Mouse (Mus musculus) midbrain, embryonic 16.5 days (tissue): ENCODE measurements around the gene Jund. TPM values are rescaled to one million over a fixed set of nuclear protein-coding genes. Genes with fewer than 3 reads are reported as not detected.

Experiments used
- ATAC-seq: fragments of 200-750 bp; cut with Nextera tagmentation; 2 replicates; pipeline ENCODE4 v1.8.0; 2017; ENCODE audit warnings: moderate TSS enrichment
- H3K27ac ChIP-seq: fragments of 300-500 bp; sonication (generic); 2 replicates; pipeline ENCODE4 v1.5.1; 2014; ENCODE audit warnings: mild to moderate bottlenecking, low read length, mixed read lengths
- H3K27me3 ChIP-seq: fragments of 300-500 bp; sonication (generic); 2 replicates; pipeline ENCODE4 v1.6.1; 2014; ENCODE audit warnings: low read depth, low read length, mixed read lengths; ENCODE audit not compliant: control insufficient read depth, insufficient read depth
- H3K36me3 ChIP-seq: fragments of 300-500 bp; sonication (generic); 2 replicates; pipeline ENCODE4 v1.6.1; 2014; ENCODE audit warnings: mild to moderate bottlenecking, low read length, moderate library complexity, mixed read lengths; ENCODE audit not compliant: control insufficient read depth, insufficient read depth
- H3K4me1 ChIP-seq: fragments of 300-500 bp; sonication (generic); 2 replicates; pipeline ENCODE4 v1.6.1; 2014; ENCODE audit warnings: mild to moderate bottlenecking, low read length, mixed read lengths; ENCODE audit not compliant: control insufficient read depth, insufficient read depth
- H3K4me2 ChIP-seq: fragments of 300-500 bp; sonication (generic); 2 replicates; pipeline ENCODE4 v1.6.1; 2014; ENCODE audit warnings: mild to moderate bottlenecking, low read length, mixed read lengths
- H3K4me3 ChIP-seq: fragments of 300-500 bp; sonication (generic); 2 replicates; pipeline ENCODE4 v1.5.1; 2014; ENCODE audit warnings: low read depth, mild to moderate bottlenecking, low read length, moderate library complexity, mixed read lengths
- H3K9ac ChIP-seq: fragments of 300-500 bp; sonication (generic); 2 replicates; pipeline ENCODE4 v1.6.1; 2014; ENCODE audit warnings: low read depth, low read length, mixed read lengths
- H3K9me3 ChIP-seq: fragments of 300-500 bp; sonication (generic); replicated peaks from 2 replicates; pipeline ENCODE4 v1.6.1; 2014; ENCODE audit warnings: mild to moderate bottlenecking, low read length, mixed read lengths; ENCODE audit not compliant: control insufficient read depth, poor library complexity, severe bottlenecking
- WGBS: fragments of 180-500 bp; shearing (Covaris S2); extraction: QIAGEN DNeasy Blood & Tissue Kit; methylation state at CpG from one replicate; pipeline ENCODE4 v1.1.7; 2014; 5-methylcytosine and 5-hydroxymethylcytosine counted together
- polyA plus RNA-seq: library from polyadenylated mRNA; unstranded; fragments of >200 nt; fragmentation: Nextera tagmentation; extraction: Ambion mirVana; gene quantifications from 2 replicates; pipeline ENCODE4 v1.2.1, GENCODE M21; 2015

Jund gene
- polyA plus RNA-seq, 1 experiment from 2014 or later, result 67.9 TPM

GRCm38 (mm10) chr8:70742176-70742575 lies 43.4 kb downstream of the Jund start:
- ATAC-seq, result no peak
- Histone ChIP-seq H3K9me3 (no peaks in the 10 kb centered on the region), H3K27me3 (peaks cover 40% of the 10 kb centered on the region), H3K36me3 (no peaks in the 10 kb centered on the region), H3K9ac (no peak overlapping the region), H3K27ac (no peak overlapping the region), H3K4me1 (peaks cover 13% of the 10 kb centered on the region), H3K4me2 (no peak overlapping the region), H3K4me3 (no peak overlapping the region)
- 76% methylated on average over 11 of the region's 11 CpGs for WGBS

- 3% methylated on average over 38 of the region's 38 CpGs for WGBS
- peaks cover 46% of the 10 kb centered on the region for H3K27me3 ChIP-seq
- peak overlapping the region; percentile 38; the same call in 1 of the 2 replicates for H3K9ac ChIP-seq
- no peak for ATAC-seq
- peak overlapping the region; percentile 66 for H3K4me2 ChIP-seq
- no peaks in the 10 kb centered on the region for H3K36me3 ChIP-seq
- H3K27ac ChIP-seq, result no peak overlapping the region
- H3K4me1 ChIP-seq, result peaks cover 13% of the 10 kb centered on the region
- no peaks in the 10 kb centered on the region for H3K9me3 ChIP-seq
- peak overlapping the region; percentile 21 for H3K4me3 ChIP-seq
Measured at GRCm38 (mm10) chr8:70742981-70743655, 44.4 kb downstream of the Jund start.

DNA sequence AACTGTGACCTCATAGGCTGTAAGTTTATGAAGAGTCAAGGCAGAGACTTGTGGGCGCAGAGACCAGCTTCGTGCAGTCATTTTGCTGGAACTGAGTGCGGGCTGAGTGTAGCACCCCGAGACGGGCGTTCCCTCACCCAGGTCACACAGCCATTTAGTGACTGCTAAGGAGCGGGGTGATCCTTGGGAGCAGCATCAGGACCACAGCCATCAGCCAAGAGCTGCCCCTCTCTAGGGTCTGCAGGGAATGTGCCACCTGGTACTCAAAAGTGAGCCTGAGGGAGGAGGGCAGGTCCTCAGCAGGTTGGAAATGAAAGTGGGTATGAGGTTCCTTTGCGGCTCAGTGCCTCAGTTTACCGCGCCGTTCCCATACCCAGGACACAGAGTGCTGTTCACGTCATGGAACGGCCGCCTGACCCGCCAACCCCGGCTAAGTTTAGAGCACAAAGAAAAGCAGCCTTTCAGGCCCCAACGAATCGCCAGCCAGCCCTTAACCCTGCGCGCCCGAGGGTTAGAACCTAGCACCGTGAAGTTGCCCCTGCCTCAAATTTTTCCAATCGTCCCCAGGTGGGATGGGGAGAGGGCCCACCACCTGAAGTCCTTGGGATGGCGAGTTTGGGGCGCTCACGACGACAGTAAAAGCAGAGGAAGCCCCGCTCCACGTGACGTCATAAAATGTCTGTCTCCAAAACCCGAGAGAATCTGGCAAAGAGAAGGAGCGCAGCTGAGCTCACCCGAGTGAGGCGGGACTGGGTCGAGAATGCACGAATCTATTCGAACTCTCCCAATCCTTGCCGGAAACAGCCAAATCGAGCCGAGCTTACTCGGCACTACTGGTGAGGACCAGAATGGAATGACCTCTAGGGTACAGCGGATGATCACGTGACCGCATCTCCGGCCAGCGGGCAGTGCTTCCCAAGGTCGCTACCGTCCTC lies 45.2 kb downstream of the Jund start:
- Histone ChIP-seq H3K9ac (peak overlapping the region; percentile 53), H3K4me3 (peak overlapping the region; percentile 36), H3K4me1 (peaks cover 13% of the 10 kb centered on the region), H3K36me3 (no peaks in the 10 kb centered on the region), H3K27me3 (peaks cover 49% of the 10 kb centered on the region), H3K9me3 (no peaks in the 10 kb centered on the region), H3K27ac (no peak overlapping the region), H3K4me2 (peak overlapping the region; percentile 66)
- ATAC-seq, result 0 out of 2 replicates have a peak, but pooled peaks have one; percentile 19
- WGBS, result 4% methylated on average over 48 of the region's 48 CpGs

DNA sequence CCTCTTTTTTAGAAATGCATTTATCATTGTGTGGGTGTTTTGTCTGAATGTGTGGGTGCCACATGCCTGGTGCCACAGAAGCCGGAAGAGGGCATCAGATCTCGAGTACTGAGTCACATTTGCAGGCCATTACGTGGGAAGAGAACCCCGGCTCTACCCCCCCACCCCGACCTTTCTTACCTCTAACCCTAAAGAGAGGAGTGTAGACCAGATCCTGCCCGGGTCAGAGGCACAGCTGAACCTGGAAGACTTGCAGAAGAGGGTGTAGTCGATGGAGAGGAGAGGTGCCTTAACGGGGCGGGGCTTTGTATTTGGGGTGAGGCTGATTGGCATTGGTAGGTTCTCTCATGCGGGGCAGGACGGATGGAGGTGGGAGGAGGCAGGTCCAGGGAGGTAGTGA lies 46.1 kb downstream of the Jund start:
- Histone ChIP-seq H3K27me3 (peaks cover 49% of the 10 kb centered on the region), H3K4me2 (no peak overlapping the region), H3K9ac (no peak overlapping the region), H3K4me3 (no peak overlapping the region), H3K9me3 (no peaks in the 10 kb centered on the region), H3K27ac (no peak overlapping the region), H3K36me3 (no peaks in the 10 kb centered on the region), H3K4me1 (peaks cover 13% of the 10 kb centered on the region)
- WGBS, result 59% methylated on average over 11 of the region's 11 CpGs
- ATAC-seq, result no peak

DNA sequence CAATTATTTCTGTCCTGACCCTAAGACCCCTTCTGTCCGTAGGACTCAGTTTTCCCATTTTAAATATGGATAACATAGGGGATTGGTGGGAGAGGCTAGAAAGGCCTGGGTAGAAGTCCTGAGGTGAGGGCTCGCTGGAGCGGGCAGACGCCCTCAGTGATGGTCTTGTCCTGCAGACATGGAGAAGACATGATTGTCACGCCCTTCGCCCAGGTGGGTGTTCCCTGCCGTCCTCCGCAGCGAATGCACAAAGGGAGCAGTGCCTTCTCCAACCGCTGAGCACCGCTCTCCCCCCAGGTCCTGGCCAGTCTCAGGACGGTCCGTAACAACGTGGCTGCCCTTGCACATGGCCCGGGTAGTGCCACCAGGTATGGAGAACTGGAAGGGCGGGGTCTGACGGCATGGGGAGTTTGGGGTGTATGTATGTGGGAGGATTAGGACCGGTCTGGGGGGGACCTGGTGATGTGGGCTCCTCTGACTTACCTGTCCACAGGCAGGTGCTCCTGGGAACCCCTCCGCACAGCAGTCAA lies 47.0 kb downstream of the Jund start:
- no peak overlapping the region for H3K4me2 ChIP-seq
- no peaks in the 10 kb centered on the region for H3K9me3 ChIP-seq
- no peak overlapping the region for H3K9ac ChIP-seq
- no peaks in the 10 kb centered on the region for H3K36me3 ChIP-seq
- no peak for ATAC-seq
- 56% methylated on average over 19 of the region's 19 CpGs for WGBS
- H3K4me1 ChIP-seq, result peaks cover 13% of the 10 kb centered on the region
- peaks cover 47% of the 10 kb centered on the region for H3K27me3 ChIP-seq
- no peak overlapping the region for H3K4me3 ChIP-seq
- H3K27ac ChIP-seq, result no peak overlapping the region

DNA sequence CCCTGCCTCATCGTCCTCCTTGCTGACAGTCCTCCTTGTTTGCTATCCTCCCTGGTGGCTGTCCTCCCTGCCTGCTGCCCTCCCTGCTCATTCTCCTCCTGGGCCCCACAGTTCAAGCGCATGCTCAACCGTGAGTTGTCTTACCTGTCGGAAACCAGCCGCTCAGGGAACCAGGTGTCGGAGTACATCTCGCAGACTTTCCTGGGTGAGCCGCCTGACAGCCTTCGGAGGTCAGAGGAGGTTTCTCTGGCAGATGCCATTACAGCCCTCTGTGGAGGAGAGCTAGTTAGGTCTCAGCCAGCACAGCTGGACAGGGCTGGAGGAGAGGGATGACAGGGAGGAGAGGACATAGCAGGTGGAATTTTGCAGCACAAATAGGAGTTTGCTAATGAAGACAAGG lies 47.9 kb downstream of the Jund start:
- H3K4me3 ChIP-seq, result no peak overlapping the region
- peaks cover 13% of the 10 kb centered on the region for H3K4me1 ChIP-seq
- H3K9me3 ChIP-seq, result no peaks in the 10 kb centered on the region
- no peaks in the 10 kb centered on the region for H3K36me3 ChIP-seq
- no peak for ATAC-seq
- 82% methylated on average over 9 of the region's 9 CpGs for WGBS
- no peak overlapping the region for H3K27ac ChIP-seq
- H3K9ac ChIP-seq, result no peak overlapping the region
- peaks cover 46% of the 10 kb centered on the region for H3K27me3 ChIP-seq
- no peak overlapping the region for H3K4me2 ChIP-seq

- Histone ChIP-seq H3K36me3 (no peaks in the 10 kb centered on the region), H3K9ac (0 out of 2 replicates have a peak overlapping the region, but pooled peaks have one; percentile 20), H3K4me2 (no peak overlapping the region), H3K4me1 (peaks cover 13% of the 10 kb centered on the region), H3K27ac (no peak overlapping the region), H3K27me3 (peaks cover 39% of the 10 kb centered on the region), H3K9me3 (no peaks in the 10 kb centered on the region), H3K4me3 (no peak overlapping the region)
- WGBS, result 83% methylated on average over 18 of the region's 18 CpGs
- no peak for ATAC-seq
Measured at GRCm38 (mm10) chr8:70747211-70747890, 48.6 kb downstream of the Jund start.

- no peaks in the 10 kb centered on the region for H3K36me3 ChIP-seq
- WGBS, result 89% methylated on average over 23 of the region's 23 CpGs
- peaks cover 29% of the 10 kb centered on the region for H3K27me3 ChIP-seq
- H3K4me1 ChIP-seq, result peaks cover 9% of the 10 kb centered on the region; the same call in 1 of the 2 replicates
- no peak overlapping the region for H3K27ac ChIP-seq
- H3K9ac ChIP-seq, result no peak overlapping the region
- no peaks in the 10 kb centered on the region for H3K9me3 ChIP-seq
- H3K4me3 ChIP-seq, result no peak overlapping the region
- H3K4me2 ChIP-seq, result no peak overlapping the region
- no peak for ATAC-seq
Measured at GRCm38 (mm10) chr8:70748246-70749096, 49.7 kb downstream of the Jund start.
